Mouse (Mus musculus) G1E (cell line): ENCODE measurements around the gene Wdr93.
"Not testable (repeated sequence)": the region's sequence is repeated elsewhere in the genome, so short reads cannot be mapped to it uniquely, and the experiment has no call there.

Experiments used
- CTCF ChIP-seq: IDR thresholded peaks from 2 replicates; pipeline ENCODE4 v1.5.1; 2012; ENCODE audit warnings: low read depth, low read length, inconsistent platforms, mixed read lengths
- GATA1 ChIP-seq: IDR thresholded peaks from 2 replicates; pipeline ENCODE4 v1.6.1; 2012; ENCODE audit warnings: borderline replicate concordance, low read length, inconsistent platforms, mixed read lengths
- GATA2 ChIP-seq: IDR thresholded peaks from 2 replicates; pipeline ENCODE4 v1.6.1; 2012; ENCODE audit warnings: low read depth, low read length, inconsistent platforms, borderline replicate concordance
- POLR2AphosphoS5 ChIP-seq: IDR thresholded peaks from 2 replicates; pipeline ENCODE4 v1.6.1; 2012; ENCODE audit warnings: low read depth, low read length, inconsistent platforms; ENCODE audit not compliant: insufficient replicate concordance
- TAL1 ChIP-seq: conservative IDR thresholded peaks from 2 replicates; pipeline ENCODE4 v1.6.1; 2012; ENCODE audit warnings: low read depth, low read length, inconsistent platforms, mixed read lengths

- TF ChIP-seq CTCF, GATA1, TAL1, POLR2AphosphoS5, GATA2: not testable (repeated sequence)
Observed at GRCm38 (mm10) chr7:79789812-79790211, 46.8 kb downstream of the Wdr93 start.
